Mouse (Mus musculus): ENCODE data around the gene Inpp5k. TPM values are rescaled to one million over a fixed set of nuclear protein-coding genes. Genes with fewer than 3 reads are reported as not detected.

The Inpp5k gene
- total RNA-seq, 2 experiments from 2014 or later, result 30.7 to 43.0 TPM

DNA sequence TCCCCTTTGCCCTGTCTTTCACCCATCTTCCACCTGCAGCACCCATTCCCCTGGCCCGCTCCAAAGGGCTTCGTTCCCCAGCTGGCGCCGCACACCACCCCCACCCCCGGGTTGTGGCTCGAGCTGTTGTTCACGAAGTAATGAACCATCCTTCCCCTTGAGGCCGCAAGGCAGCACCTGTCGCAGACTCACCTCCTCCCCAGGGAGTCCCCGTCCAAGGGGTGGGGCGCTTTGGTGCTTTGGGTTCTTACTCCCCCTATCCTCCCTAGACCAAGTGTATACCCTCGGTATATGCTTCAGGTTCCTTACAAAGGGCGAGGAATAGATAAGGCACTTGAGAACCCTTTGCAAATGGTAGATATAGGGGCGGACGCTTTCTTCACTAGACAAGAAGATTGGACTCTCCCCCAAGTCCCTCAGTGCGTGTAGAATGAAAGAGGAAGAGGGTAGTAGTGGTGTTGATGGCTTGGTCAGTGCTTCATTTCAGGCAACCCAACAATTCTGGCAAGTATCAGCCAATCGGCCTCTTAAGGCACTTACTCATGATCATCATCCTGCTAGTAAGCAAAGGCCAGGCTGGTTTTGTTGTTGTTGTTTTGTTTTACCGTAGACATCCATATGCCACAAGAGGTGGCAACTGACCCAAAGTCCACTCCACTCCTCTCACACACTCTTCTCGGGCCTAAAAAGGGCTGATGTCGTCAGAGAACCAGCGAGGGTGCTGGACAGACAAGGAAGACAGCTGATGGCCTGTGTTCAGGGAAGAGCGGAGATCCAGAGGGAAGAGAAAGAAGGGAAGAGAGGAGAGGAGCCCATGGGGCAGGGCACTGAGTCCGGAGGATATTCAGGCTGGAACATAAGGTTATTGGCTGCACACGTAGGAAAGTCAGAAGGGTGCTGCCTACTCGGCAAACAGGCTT is 23.9 kb downstream of the Inpp5k start:
- DNase-seq, result no peak

- DNase-seq, result peak; percentile 85
Observed at GRCm38 (mm10) chr11:75655621-75656545, 25.1 kb downstream of the Inpp5k start.

DNA sequence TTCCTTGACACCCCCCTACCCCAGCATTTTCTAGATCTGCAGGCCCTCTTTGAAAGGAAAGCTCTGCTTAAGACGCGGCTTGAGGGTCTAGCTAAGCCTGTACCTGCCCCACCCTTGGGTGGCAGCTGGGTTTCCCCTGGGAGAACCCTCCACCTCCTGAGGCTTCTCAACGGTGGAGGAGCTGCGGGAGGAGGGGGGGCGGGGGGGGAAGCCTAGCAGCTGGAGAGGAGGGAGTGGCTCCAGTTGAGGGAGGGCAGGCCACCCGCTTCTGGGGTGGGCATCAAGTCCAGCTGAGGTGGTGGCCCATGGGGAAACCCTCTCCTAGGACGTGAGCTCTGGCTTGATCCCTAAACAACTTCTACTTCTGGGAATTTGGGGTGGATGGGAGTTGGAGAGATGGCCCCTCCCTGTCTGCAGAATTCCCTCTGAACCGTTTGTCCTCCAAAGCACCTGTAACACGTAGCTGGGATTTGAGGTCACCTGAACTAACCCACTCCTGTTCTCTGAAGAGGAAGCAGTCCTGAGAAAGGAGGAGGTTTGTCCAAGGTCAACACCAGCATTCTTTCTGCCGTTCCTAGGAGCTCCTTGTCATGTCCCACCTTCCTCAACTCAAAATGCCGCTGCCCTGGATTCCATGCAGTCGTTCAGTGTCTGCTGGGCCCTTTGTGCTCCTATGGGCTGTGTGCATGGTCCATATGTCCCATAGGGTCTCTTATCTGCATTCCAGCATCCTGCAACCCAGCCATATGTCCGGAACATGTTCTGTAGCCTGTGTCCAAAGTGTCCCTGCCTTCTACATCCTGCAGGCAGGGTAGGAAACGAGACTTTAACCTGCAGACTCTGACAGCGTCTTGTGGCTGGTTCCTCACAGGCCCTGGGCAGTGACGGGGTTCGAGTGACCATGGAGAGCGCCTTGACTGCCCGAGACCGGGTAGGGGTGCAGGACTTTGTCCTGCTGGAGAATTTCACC is 26.1 kb downstream of the Inpp5k start:
- no peak for DNase-seq

DNA sequence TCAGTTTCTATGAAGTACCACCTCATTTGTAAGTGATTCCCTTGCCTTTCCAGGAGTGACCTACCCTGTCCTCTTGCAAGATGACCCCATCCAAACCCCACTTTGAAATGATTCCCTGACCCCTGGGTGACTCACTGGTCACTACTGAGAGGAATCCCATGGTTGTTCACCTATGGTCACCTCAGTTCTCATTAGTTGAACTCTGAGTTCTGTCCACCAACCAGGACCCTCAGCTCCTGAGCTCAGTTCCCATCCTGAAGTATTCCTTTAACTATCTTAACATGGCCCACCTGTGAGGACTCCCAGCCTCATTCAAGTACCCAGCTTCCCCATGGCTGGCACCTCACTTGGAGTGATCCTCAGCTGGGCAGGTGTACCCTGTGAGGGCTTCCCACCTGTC is 27.1 kb downstream of the Inpp5k start:
- DNase-seq, result no peak

- no peak for DNase-seq
Observed at GRCm38 (mm10) chr11:75658311-75658710, 27.5 kb downstream of the Inpp5k start.

DNA sequence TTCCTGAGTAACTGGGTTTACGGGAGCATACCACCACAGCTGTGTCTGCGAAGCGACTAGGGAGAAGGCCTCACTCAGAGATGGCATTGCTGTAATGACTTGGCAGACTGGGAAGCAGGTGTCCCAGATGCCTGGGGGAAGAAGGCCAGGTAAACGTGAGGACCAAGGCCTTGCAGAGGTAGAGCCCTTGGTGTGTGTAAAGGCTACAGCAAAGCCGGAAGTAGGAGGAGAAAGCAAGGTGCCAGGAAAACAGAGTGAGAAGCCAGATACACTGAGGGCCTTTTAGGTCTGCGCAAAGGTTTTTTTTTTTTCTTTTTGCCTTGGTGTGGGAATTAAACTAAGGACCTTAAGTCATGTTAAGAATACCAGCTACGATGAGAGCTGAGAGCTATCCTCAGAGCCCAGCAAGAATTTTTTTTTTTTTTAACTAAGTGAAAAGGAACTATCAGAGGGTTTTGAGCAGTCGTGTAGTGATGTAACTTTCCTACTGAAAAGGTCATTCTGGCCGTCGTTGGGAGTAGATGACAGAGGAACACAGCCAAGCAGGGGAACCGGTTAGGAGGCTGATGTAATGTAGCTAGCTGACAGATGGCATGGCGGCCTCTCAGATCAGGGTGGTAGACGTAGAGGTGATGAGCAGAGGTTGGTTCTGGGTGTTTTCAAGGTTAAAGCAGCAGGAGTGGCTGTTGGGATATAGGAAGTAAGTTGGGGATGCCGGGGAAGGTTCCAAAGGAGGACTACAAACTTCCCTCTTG is 28.4 kb downstream of the Inpp5k start:
- peak; percentile 62 for DNase-seq

- peak; percentile 62 for DNase-seq
Observed at GRCm38 (mm10) chr11:75660081-75660590, 29.3 kb downstream of the Inpp5k start.

DNA sequence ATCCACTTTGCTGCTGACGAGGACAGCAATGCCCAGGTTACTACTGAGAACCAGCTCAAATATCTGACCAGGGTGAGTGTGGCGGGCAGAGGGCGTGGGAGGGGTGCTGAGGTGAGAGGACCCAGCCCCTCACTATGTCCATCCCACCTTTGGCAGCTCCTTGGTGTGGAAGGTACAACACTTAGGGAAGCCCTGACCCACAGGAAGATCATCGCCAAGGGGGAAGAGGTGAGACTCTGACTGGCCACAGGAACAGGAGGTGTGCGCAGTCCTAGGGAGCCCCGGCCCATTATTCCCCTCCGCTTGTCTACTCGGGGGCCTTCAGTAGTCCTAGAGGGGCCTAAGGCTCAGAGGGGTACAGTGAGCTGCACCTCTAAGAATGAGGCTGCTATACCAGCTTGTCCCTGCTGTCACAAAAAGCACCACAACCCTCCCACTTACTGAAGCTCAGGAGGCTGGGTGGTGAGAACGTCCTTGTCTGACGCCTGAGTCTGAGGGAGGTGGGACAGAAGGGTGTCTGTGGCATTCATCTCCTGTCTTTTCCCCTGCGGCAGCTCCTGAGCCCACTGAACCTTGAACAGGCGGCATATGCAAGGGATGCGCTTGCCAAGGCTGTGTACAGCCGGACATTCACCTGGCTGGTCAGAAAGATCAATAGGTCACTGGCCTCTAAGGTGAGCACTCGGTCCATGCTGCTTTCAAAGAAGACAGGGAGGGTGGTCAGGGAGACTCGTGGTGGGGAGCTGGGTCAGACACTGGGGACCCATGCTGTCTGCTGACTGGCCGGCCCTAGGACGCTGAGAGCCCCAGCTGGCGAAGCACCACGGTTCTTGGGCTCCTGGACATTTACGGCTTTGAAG is 30.4 kb downstream of the Inpp5k start:
- no peak for DNase-seq

- no peak for DNase-seq
Observed at GRCm38 (mm10) chr11:75662131-75662530, 31.3 kb downstream of the Inpp5k start.

DNA sequence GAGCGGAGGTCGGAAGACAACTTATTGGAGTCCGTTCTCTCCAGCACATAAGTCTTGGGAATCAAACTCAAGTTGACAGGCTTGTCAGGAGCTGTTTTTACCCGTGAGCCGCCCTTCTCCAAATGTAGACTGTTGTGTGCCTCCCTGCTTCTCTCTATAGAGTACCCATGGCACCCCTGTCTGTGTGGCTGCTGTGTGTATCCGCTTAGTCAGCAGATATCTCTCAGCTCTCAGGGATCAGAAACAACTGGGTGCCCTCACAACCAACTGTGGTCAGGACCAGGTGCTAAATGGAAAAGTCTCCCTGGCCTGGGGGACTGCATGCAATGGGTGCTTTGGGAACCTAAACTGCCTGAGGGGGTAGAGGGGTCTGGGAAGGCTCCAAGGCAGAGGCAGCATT is 35.5 kb downstream of the Inpp5k start:
- DNase-seq, result no peak

GRCm38 (mm10) chr11:75668621-75669020 is 37.8 kb downstream of the Inpp5k start:
- no peak for DNase-seq

- no peak for DNase-seq
Observed at GRCm38 (mm10) chr11:75669176-75669852, 38.5 kb downstream of the Inpp5k start.

DNA sequence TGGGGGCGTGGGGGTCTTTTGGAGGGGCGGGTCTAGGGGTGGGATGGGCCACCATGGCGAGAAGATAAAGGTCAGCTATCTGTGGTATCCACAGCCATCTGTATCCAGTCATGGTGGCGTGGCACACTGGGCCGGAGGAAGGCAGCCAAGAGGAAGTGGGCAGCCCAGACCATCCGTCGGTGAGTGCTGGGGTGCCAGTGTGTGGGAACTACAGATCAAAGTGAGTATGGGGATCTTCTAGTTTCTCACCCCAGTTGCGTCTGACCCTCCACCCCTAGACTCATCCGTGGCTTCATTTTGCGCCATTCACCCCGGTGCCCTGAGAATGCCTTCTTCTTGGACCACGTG is 39.0 kb downstream of the Inpp5k start:
- no peak for DNase-seq

DNA sequence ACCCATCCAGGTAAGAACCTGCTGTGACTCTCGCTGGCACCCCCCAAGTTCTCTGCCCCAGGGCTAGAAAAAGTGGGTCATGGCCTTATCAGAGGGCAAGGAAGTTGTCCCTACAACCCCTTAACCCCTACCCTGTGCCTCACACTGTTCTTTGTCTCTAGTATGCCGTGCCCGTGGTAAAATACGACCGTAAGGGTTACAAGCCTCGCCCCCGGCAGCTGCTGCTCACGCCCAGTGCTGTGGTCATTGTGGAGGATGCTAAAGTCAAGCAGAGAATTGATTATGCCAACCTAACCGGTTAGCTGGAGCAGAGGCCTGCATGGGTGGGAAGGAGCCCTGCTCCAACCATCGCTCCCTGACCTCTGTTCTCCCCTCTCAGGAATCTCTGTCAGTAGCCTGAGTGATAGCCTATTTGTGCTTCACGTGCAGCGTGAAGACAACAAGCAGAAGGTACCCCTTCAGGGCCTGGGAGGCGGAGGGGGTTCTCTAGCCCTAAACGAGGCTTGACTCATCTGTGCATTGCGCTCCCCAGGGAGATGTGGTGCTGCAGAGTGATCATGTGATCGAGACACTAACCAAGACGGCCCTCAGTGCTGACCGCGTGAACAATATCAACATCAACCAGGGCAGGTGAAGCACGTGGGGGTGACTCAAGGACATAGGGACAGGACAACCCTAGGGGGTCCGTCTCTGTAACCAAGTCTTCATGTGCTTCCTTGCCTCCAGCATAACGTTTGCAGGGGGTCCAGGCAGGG is 40.8 kb downstream of the Inpp5k start:
- no peak for DNase-seq

- DNase-seq, result no peak
Observed at GRCm38 (mm10) chr11:75673411-75673810, 42.6 kb downstream of the Inpp5k start.

DNA sequence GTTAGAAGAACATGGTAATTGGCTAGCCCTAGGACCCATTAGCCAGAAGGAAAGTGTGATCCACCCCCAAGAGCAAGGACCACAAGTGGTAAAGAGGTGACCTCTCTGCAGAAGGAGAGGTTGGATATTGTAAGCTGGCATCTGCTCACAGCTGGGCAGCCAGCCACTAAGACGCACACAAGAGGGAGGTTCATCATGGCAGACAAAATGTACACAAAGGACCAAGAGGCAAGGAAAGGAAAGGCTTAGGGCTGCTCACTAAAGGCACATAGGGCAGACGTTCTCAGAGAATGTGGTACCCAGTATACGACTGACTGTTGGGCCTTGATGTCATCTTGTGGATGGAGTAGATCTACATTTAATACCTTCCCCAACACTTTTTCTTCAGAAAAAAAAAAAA is 44.1 kb downstream of the Inpp5k start:
- DNase-seq, result no peak

DNA sequence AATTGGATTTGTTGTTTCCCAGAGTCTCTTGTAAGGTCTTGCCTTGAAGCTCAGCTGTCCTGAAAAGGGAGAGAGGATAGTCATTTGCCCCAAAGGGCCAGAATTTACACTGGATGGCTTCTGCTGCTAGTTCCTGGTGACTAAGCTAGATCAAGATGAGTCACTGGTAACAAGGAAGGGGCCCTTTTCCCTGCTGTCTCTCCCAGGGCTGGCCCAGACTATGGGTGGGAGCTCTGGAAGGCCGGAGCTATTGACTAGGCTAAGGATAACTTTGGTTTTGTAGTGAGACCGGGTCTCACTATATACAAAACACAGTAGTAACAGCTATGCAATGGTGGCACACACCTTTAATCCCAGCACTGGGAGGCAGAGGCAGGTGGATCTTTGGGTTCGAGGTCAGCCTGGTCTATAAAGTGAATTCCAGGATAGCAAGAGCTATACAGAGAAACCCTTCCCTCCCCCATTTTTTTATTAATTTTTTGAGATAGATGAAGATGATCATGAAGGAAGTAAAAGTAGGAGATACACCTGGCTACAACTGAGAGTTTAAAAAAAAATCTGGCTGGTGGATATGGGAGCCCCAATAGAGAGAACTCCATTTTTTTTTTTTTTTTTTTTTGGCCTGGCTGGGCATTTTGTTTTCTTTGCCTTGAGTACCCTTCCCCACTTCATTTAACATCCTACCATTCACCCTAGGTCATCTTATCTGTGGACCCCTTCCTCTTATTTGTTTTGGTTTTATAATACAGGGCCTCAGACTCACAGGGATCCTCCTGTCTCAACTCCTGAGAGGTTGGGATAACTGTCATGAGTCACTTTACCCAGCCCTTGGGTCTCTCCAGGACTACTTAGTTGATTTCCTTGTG is 47.3 kb downstream of the Inpp5k start:
- no peak for DNase-seq

Measured in adrenal gland, postnatal 10 days (tissue).